Mouse (Mus musculus): ENCODE results near the gene Cela1. TPM values are rescaled to one million over a fixed set of nuclear protein-coding genes. Genes with fewer than 3 reads are reported as not detected.

Cela1 gene
- 3.0 and 5.5 TPM in 2 replicates for polyA plus RNA-seq (2012)

DNA sequence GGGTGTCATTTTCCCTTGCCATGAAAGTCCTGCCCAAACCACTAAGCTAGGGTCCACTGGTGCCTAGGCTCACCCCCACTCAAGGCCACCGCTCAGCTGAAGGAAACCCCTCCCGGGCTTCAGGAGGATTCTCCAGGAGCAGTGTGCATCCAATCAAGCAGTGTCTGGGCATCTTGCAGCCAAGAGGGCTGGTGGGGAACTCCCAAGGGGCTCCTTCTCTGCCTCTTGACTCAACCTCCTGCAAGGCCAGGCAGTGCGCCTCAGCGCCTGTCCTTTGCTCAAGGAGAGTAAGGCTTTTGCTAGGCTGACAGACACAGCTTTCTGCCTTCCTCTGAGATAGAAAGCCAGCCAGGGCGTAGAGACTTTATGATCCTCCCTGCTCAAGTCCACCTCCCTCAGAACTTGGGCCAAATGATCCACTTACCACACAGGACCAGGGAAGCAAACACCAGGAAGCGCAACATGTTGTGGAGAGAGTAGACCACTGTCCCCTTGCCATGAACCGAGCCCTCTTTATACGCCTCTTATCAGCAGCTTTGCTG lies at the start of gene Cela1:
Gene Cela1, minus strand, starts transcription at position 492 of the 542 bp plus-strand sequence.

GRCm38 (mm10) chr15:100729281-100729985 lies 41.7 kb upstream of the Cela1 start, which contains the start of gene Galnt6:
Gene Galnt6 (minus strand): TSS chr15:100729376.

GRCm38 (mm10) chr15:100669337-100669736 lies 18.4 kb downstream of the Cela1 start, which contains the start of gene Bin2:
Gene Bin2 (minus strand): TSS chr15:100669553.

GRCm38 (mm10) chr15:100636700-100637501 lies 50.8 kb downstream of the Cela1 start, which contains the start of gene Smagp:
Gene Smagp (minus strand): TSS chr15:100636940.

Other genes with a start within 250 kb of the Cela1 start
- gene Letmd1, start 218.9 kb downstream of the Cela1 start, polyA plus RNA-seq (2012), result 58.4 and 60.8 TPM in 2 replicates
- gene Csrnp2, start 192.4 kb downstream of the Cela1 start, polyA plus RNA-seq (2012), result 1.3 TPM in 2 replicates
- gene Tfcp2, start 135.9 kb downstream of the Cela1 start, polyA plus RNA-seq (2012), result 2.9 and 5.3 TPM in 2 replicates
- 3.2 and 5.3 TPM in 2 replicates for gene Pou6f1, start 87.9 kb downstream of the Cela1 start, polyA plus RNA-seq (2012)
- 82.8 and 92.2 TPM in 2 replicates for gene Dazap2, start 72.6 kb downstream of the Cela1 start, polyA plus RNA-seq (2012)
- 7.6 and 9.8 TPM in 2 replicates for gene Smagp, start 51.0 kb downstream of the Cela1 start, polyA plus RNA-seq (2012)
- 205 and 262 TPM in 2 replicates for gene Bin2, start 18.4 kb downstream of the Cela1 start, polyA plus RNA-seq (2012)
- 24.0 and 36.7 TPM in 2 replicates for gene Galnt6, start 41.5 kb upstream of the Cela1 start, polyA plus RNA-seq (2012)
- 8.6 and 18.6 TPM in 2 replicates for gene Slc4a8, start 73.8 kb upstream of the Cela1 start, polyA plus RNA-seq (2012)
- not detected in 2 replicates for gene Scn8a, start 181.9 kb upstream of the Cela1 start, polyA plus RNA-seq (2012)

Data from megakaryocyte-erythroid progenitor cell, adult 5 weeks (primary cell).